Mouse (Mus musculus): ENCODE data around the gene Bub1b. TPM values are rescaled to one million over a fixed set of nuclear protein-coding genes. Genes with fewer than 3 reads are reported as not detected.

The Bub1b gene
- polyA plus RNA-seq, 1 experiment = 0.72 TPM

DNA sequence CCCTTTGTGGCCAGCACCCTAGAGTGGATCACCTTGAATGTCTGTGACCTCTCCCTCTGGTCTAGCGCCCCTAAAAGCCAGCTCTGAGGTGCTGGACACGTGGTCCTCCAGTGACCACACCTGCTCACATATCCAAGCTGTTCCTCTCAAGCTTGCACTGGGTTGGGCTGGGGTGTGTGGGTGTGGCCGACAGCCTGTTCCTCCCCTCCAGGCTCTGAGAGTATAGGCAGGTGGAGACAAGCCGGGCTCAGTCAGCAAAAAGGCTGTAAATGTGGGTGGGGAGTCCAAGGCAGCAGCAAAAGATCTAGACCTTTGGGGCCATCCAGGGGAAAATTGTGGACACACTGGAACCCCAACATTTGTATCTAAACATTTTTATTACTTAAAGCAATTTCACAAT is 60.4 kb downstream of the Bub1b start:
- no peak overlapping the region for H3K4me3 ChIP-seq (ENCODE audit: insufficient read depth, low read depth, low read length)
- H3K27ac ChIP-seq (ENCODE audit: insufficient read depth, low read depth, low read length) = no peak overlapping the region
- TF ChIP-seq CTCF (conservative IDR thresholded peaks at IDR 0.05; ENCODE audit: insufficient read depth, insufficient read length, low read depth, low read length) = no peak
- no peaks in the 10 kb centered on the region for H3K36me3 ChIP-seq (ENCODE audit: control insufficient read depth, insufficient read depth, low read length)
- H3K4me1 ChIP-seq (ENCODE audit: control insufficient read depth, insufficient read depth, low read length) = 0 out of 2 replicates have a peak, but pooled peaks cover 8% of the 10 kb centered on the region
- whole genome bisulfite sequencing = 36% methylated on average over 4 of the region's 4 CpGs
- no peak for DNase-seq
- no peaks in the 10 kb centered on the region for H3K27me3 ChIP-seq (replicated peaks; ENCODE audit: control insufficient read depth, insufficient read depth, low read length)

DNA sequence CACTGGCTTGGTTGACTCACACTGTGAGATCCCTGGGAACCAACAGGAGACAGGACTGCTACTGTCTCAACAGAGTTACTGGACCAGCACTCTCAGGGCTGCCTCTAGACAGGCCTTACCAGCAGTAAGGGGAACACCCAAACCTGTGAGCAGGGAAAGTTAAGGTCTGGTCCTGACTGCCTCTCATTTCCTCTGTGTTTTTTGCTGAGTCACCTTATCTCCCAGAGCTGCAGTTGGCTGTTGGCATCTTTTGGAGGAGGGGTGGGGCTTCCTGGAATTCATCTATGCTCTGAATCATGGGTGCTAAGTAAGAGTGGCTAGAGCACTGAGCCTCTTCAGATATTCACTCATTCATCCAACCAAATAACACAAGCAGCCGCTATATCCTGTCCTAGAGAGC is 61.1 kb downstream of the Bub1b start:
- Histone ChIP-seq H3K36me3 (ENCODE audit: control insufficient read depth, insufficient read depth, low read length) (no peaks in the 10 kb centered on the region), H3K27me3 (replicated peaks; ENCODE audit: control insufficient read depth, insufficient read depth, low read length) (no peaks in the 10 kb centered on the region), H3K27ac (ENCODE audit: insufficient read depth, low read depth, low read length) (0 out of 2 replicates have a peak overlapping the region, but pooled peaks have one; percentile 12), H3K4me3 (ENCODE audit: insufficient read depth, low read depth, low read length) (no peak overlapping the region), H3K4me1 (ENCODE audit: control insufficient read depth, insufficient read depth, low read length) (0 out of 2 replicates have a peak, but pooled peaks cover 8% of the 10 kb centered on the region)
- no peak for TF ChIP-seq CTCF (conservative IDR thresholded peaks at IDR 0.05; ENCODE audit: insufficient read depth, insufficient read length, low read depth, low read length)
- no peak for TF ChIP-seq POLR2A (IDR thresholded peaks at IDR 0.05; ENCODE audit: low read depth, low read length)
- DNase-seq = peak; percentile 79
- WGBS = 69% methylated on average over 1 of the region's 1 CpGs

DNA sequence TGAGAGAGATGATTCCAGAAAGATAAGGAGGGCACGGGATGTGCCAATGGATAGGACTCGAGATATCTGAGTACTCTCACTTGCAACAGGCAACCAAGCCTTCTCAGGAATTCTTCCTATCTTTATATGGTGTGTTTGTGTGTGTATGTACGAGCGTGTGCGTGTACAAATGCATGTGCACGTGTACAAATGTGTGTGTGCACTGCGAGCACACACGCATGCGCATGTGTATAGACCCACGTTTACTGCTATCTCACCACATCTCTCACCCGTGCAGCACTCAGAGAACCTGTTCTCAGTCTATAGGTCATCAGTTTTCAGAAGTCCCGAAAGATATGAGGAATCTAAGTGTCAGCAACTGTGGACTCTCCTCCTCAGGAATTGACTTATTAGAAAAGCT is 61.5 kb downstream of the Bub1b start:
- no peaks in the 10 kb centered on the region for H3K36me3 ChIP-seq (ENCODE audit: control insufficient read depth, insufficient read depth, low read length)
- no peak overlapping the region for H3K27ac ChIP-seq (ENCODE audit: insufficient read depth, low read depth, low read length)
- H3K27me3 ChIP-seq (replicated peaks; ENCODE audit: control insufficient read depth, insufficient read depth, low read length) = no peaks in the 10 kb centered on the region
- DNase-seq = no peak
- H3K4me3 ChIP-seq (ENCODE audit: insufficient read depth, low read depth, low read length) = no peak overlapping the region
- WGBS = 85% methylated on average over 12 of the region's 12 CpGs
- H3K4me1 ChIP-seq (ENCODE audit: control insufficient read depth, insufficient read depth, low read length) = 0 out of 2 replicates have a peak, but pooled peaks cover 8% of the 10 kb centered on the region
- no peak for TF ChIP-seq POLR2A (IDR thresholded peaks at IDR 0.05; ENCODE audit: low read depth, low read length)
- no peak for TF ChIP-seq CTCF (conservative IDR thresholded peaks at IDR 0.05; ENCODE audit: insufficient read depth, insufficient read length, low read depth, low read length)

DNA sequence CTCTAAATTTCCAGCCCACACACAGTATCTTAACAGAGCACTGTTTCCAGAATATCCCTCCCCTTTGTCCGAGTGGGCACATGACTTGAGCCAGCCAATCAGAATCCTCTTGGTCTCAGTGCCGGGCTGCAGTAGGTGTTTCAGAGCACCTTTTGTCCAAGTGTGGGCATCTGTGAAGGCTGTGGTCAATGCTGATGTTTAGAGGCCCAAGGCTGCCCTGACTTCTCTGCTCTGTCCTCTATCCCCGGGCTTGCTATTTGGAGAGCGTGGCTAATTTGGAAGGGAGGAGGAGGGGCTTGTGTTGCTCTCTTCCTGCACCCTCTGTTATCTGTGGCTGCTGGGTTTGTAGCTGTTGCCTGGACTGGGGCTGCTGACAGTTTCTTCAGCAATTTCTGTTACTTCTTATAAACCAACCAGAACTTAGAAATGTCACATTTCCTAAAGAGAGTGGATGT is 62.0 kb downstream of the Bub1b start:
- DNase-seq = peak; percentile 45
- Histone ChIP-seq H3K4me3 (ENCODE audit: insufficient read depth, low read depth, low read length) (peak overlapping the region; percentile 55; the same call in 1 of the 2 replicates), H3K27me3 (replicated peaks; ENCODE audit: control insufficient read depth, insufficient read depth, low read length) (no peaks in the 10 kb centered on the region), H3K4me1 (ENCODE audit: control insufficient read depth, insufficient read depth, low read length) (0 out of 2 replicates have a peak, but pooled peaks cover 8% of the 10 kb centered on the region), H3K27ac (ENCODE audit: insufficient read depth, low read depth, low read length) (no peak overlapping the region), H3K36me3 (ENCODE audit: control insufficient read depth, insufficient read depth, low read length) (no peaks in the 10 kb centered on the region)
- no peak for TF ChIP-seq CTCF (conservative IDR thresholded peaks at IDR 0.05; ENCODE audit: insufficient read depth, insufficient read length, low read depth, low read length)
- TF ChIP-seq POLR2A (IDR thresholded peaks at IDR 0.05; ENCODE audit: low read depth, low read length) = no peak
- 10% methylated on average over 4 of the region's 4 CpGs for WGBS

DNA sequence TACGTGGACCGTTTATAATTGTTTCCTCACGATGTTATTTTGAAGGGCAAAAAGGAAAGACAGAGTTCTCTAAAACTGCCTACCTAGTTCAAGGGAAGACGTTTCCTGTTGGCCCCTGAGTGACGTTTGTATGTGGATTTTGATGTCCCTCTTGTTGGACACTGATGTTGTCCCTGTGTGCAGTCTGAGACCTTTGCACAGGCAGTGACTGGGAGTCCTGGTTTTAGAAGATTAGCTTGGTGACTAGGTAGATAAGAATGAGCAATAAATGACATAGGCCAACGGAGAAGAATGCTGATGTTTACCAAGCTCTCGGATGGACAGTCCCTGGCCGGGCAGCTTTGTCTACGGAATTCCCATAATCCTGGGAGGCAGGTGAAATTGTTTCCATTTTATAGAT is 63.9 kb downstream of the Bub1b start:
- no peaks in the 10 kb centered on the region for H3K27me3 ChIP-seq (replicated peaks; ENCODE audit: control insufficient read depth, insufficient read depth, low read length)
- H3K36me3 ChIP-seq (ENCODE audit: control insufficient read depth, insufficient read depth, low read length) = no peaks in the 10 kb centered on the region
- DNase-seq = no peak
- WGBS = 87% methylated on average over 9 of the region's 9 CpGs
- TF ChIP-seq CTCF (conservative IDR thresholded peaks at IDR 0.05; ENCODE audit: insufficient read depth, insufficient read length, low read depth, low read length) = no peak
- no peak for TF ChIP-seq POLR2A (IDR thresholded peaks at IDR 0.05; ENCODE audit: low read depth, low read length)
- peaks cover 4% of the 10 kb centered on the region; the same call in 1 of the 2 replicates for H3K4me1 ChIP-seq (ENCODE audit: control insufficient read depth, insufficient read depth, low read length)
- H3K4me3 ChIP-seq (ENCODE audit: insufficient read depth, low read depth, low read length) = no peak overlapping the region
- H3K27ac ChIP-seq (ENCODE audit: insufficient read depth, low read depth, low read length) = no peak overlapping the region

DNA sequence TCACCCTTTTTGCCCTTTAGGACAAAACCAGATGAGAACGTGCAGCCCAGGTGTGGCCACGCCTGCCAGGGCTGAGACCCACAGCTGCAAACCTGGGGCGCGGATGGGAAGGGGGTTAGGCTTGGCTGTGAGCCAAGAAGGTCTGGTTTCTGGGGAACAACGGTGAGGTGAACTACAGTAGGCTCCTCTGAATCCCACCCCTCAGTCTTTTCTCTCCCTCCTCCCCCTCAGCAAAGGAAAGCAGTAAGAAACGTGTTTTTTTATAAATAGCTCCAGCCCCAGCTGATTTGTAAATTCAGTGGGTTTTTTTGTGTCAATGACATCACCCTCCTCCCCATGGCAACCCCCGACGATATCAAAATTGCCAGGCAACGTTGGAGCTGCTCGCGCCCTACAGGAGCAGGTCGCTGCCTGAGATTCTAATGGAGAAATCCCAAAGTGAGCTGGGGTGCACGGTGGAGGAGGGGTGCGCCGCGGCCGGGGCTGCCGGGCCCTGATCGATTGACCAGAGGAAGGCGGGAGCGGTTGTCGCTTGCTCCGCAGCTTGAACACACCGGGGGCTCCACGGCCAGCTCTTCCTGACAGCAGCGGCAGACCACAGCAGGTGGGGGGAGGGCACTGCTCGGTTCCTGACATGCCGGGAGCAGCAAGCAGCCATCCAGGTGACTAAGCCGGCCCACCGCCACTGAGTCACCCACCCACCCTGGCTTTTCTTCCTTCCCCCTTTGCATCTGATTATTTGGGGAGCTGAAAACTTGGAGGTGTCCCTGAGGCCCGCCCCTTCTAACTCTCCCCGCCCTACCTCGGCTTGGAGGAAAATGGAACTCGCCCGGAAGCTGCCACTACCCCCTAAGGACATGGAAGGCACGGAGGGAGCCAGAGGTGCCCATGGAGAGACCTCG is 65.1 kb downstream of the Bub1b start, which contains the start of gene Pak6:
Gene Pak6, plus strand, starts transcription at position 402 of the 902 bp plus-strand sequence.
- 6% methylated on average over 37 of the region's 37 CpGs for whole genome bisulfite sequencing
- Histone ChIP-seq H3K27ac (ENCODE audit: insufficient read depth, low read depth, low read length) (peak within 1 kb of the TSS; percentile 61), H3K4me1 (ENCODE audit: control insufficient read depth, insufficient read depth, low read length) (peaks cover 9% of the 10 kb centered on the region; the same call in 1 of the 2 replicates), H3K4me3 (ENCODE audit: insufficient read depth, low read depth, low read length) (peak within 1 kb of the TSS; percentile 44), H3K36me3 (ENCODE audit: control insufficient read depth, insufficient read depth, low read length) (no peaks in the 10 kb centered on the region), H3K27me3 (replicated peaks; ENCODE audit: control insufficient read depth, insufficient read depth, low read length) (no peaks in the 10 kb centered on the region)
- no peak for DNase-seq
- TF ChIP-seq POLR2A (IDR thresholded peaks at IDR 0.05; ENCODE audit: low read depth, low read length) (no peak), CTCF (conservative IDR thresholded peaks at IDR 0.05; ENCODE audit: insufficient read depth, insufficient read length, low read depth, low read length) (no peak)
